Comparison of ENCODE assay signal across 11 mouse cellular contexts in the genomic region with DNA sequence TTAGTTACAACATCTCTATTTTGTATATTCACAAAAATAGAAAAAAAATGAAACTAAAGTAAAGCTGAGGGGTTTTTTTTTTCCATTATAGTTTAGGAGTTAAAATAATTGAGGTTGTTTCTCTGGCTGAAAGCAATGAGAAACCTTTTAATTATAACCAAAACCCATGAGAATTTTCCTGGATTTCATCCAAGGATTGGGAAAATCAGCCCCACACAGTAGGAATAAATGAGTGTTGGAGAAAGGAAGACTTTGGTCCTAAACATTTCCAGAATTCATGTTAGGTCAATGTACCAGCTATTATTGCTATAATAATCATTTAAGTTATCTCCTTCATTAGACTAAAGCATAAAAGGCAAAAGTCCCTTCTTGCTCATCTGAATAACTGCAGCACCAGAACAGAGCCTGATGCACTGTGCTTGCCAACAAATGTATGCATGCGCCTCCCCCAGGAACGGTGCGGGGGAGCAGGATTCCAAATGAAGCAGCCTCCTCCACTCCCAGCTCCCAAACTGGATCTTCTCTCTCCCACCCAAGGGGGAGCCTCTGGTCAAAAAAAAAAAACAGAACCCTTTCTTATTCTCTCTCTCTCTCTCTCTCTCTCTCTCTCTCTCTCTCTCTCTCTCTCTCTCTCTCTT.
DNase-seq lines count a peak whose midpoint lies in the region; ATAC-seq and TF ChIP-seq lines count a peak whose summit lies in the region.
"Had no signal": no experiment of that assay in that cellular context is flagged by ENCODE, and none has a peak within 500 bp of the region (broad histone marks: within the 10 kb centered on the region; RNA-seq: fewer than 3 reads in every experiment).

No protein-coding gene starts in this region.

- no peak for TF ChIP-seq CTCF in intestine, postnatal 0 days (IDR thresholded peaks at IDR 0.05; ENCODE audit: low read depth)

- H3K4me3 ChIP-seq in embryonic facial prominence, embryonic 14.5 days (ENCODE audit: low read depth, low read length) = no peak overlapping the region
- no peak overlapping the region for H3K4me3 ChIP-seq in limb, embryonic 14.5 days (replicated peaks; ENCODE audit: low read length)
- H3K4me3 ChIP-seq in intestine, postnatal 0 days (ENCODE audit: low read depth, low read length) = no peak overlapping the region

- no peaks in the 10 kb centered on the region for H3K9me3 ChIP-seq in embryonic facial prominence, embryonic 14.5 days (ENCODE audit: control insufficient read depth, low read length)
- no peaks in the 10 kb centered on the region for H3K9me3 ChIP-seq in limb, embryonic 14.5 days (ENCODE audit: control insufficient read depth, low read length)
- no peaks in the 10 kb centered on the region for H3K9me3 ChIP-seq in intestine, postnatal 0 days (ENCODE audit: control insufficient read depth)

- no peak overlapping the region for H3K9ac ChIP-seq in embryonic facial prominence, embryonic 14.5 days (ENCODE audit: low read depth, low read length)
- no peak overlapping the region for H3K9ac ChIP-seq in limb, embryonic 14.5 days (ENCODE audit: low read depth, low read length, severe bottlenecking)
- H3K9ac ChIP-seq in intestine, postnatal 0 days (ENCODE audit: low read depth, low read length) = no peak overlapping the region

- H3K27me3 ChIP-seq in embryonic facial prominence, embryonic 14.5 days (replicated peaks; ENCODE audit: control insufficient read depth, insufficient read depth, low read length) = no peaks in the 10 kb centered on the region
- no peaks in the 10 kb centered on the region for H3K27me3 ChIP-seq in limb, embryonic 14.5 days (ENCODE audit: control insufficient read depth, insufficient read depth, low read length)
- no peaks in the 10 kb centered on the region for H3K27me3 ChIP-seq in intestine, postnatal 0 days (replicated peaks; ENCODE audit: control insufficient read depth, insufficient read depth, low read length)

- DNase-seq in kidney, postnatal 10 days = peak; percentile 31
- DNase-seq in kidney, adult 11 months = no peak
- peak; percentile 83 for DNase-seq in embryonic facial prominence, embryonic 14.5 days (ENCODE audit: low spot score)
- peak; percentile 80 to 85 for DNase-seq in frontal cortex, postnatal 36 days (ENCODE audit: low spot score in 2 of 2)
- peak; percentile 60 for DNase-seq in limb, embryonic 14.5 days (ENCODE audit: low spot score)
- no peak for DNase-seq in retina, postnatal 1 day
- DNase-seq: cerebellum, adult 9-11 months; kidney, adult 18-20 months; thymus, adult 18-20 months had no signal

- peak; percentile 81 for ATAC-seq in embryonic facial prominence, embryonic 14.5 days (ENCODE audit: low read depth)
- 0 out of 2 replicates have a peak, but pooled peaks have one; percentile 52 for ATAC-seq in limb, embryonic 14.5 days (ENCODE audit: low FRiP score, low read depth)
- no peak for ATAC-seq in intestine, postnatal 0 days
- no peak for ATAC-seq in erythroid progenitor cell, adult 5-6 weeks (replicated peaks; ENCODE audit: low FRiP score, poor library complexity, severe bottlenecking)

- WGBS in embryonic facial prominence, embryonic 14.5 days = 32% methylated on average over 3 of the region's 3 CpGs
- WGBS in limb, embryonic 14.5 days = 43% methylated on average over 3 of the region's 3 CpGs
- 52% methylated on average over 3 of the region's 3 CpGs for WGBS in intestine, postnatal 0 days

- no peak for TF ChIP-seq POLR2A in limb, embryonic 14.5 days (IDR thresholded peaks at IDR 0.05; ENCODE audit: borderline replicate concordance, extremely low read depth, insufficient read depth, insufficient read length)

- H3K27ac ChIP-seq in embryonic facial prominence, embryonic 14.5 days (replicated peaks; ENCODE audit: low read depth, low read length) = peak overlapping the region; percentile 58; the same call in 1 of the 2 replicates
- H3K27ac ChIP-seq in limb, embryonic 14.5 days (replicated peaks; ENCODE audit: low read depth, low read length) = no peak overlapping the region
- H3K27ac ChIP-seq in intestine, postnatal 0 days (ENCODE audit: low read depth, low read length) = no peak overlapping the region

- no peak overlapping the region for H3K4me2 ChIP-seq in embryonic facial prominence, embryonic 14.5 days (ENCODE audit: low read depth, low read length)
- no peak overlapping the region for H3K4me2 ChIP-seq in limb, embryonic 14.5 days (replicated peaks; ENCODE audit: low read depth, low read length, severe bottlenecking)
- H3K4me2 ChIP-seq in intestine, postnatal 0 days (replicated peaks; ENCODE audit: low read depth) = no peak overlapping the region

- H3K4me1 ChIP-seq in embryonic facial prominence, embryonic 14.5 days (ENCODE audit: control insufficient read depth, insufficient read depth, low read length) = peaks cover 13% of the 10 kb centered on the region
- H3K4me1 ChIP-seq in limb, embryonic 14.5 days (ENCODE audit: control insufficient read depth, insufficient read depth, low read length) = peaks cover 22% of the 10 kb centered on the region; the same call in 1 of the 2 replicates
- H3K4me1 ChIP-seq in intestine, postnatal 0 days (replicated peaks; ENCODE audit: control insufficient read depth, insufficient read depth, low read length) = no peaks in the 10 kb centered on the region

- no peaks in the 10 kb centered on the region for H3K36me3 ChIP-seq in embryonic facial prominence, embryonic 14.5 days (ENCODE audit: control insufficient read depth, insufficient read depth, low read length)
- no peaks in the 10 kb centered on the region for H3K36me3 ChIP-seq in limb, embryonic 14.5 days (ENCODE audit: control insufficient read depth, insufficient read depth, low read length)
- no peaks in the 10 kb centered on the region for H3K36me3 ChIP-seq in intestine, postnatal 0 days (ENCODE audit: control insufficient read depth, insufficient read depth)

Comparison
In these comparisons a context has a peak if more than half of its experiments do, and no peak if none do; other contexts are left out.
1. DNase-seq: peak in kidney, postnatal 10 days (single experiment), embryonic facial prominence, embryonic 14.5 days (single experiment), frontal cortex, postnatal 36 days (2 of 2) and limb, embryonic 14.5 days (single experiment); none in kidney, adult 11 months (single experiment) and retina, postnatal 1 day (single experiment).
2. ATAC-seq: peak in embryonic facial prominence, embryonic 14.5 days (single experiment) and limb, embryonic 14.5 days (single experiment); none in intestine, postnatal 0 days (single experiment) and erythroid progenitor cell, adult 5-6 weeks (single experiment).